Mouse (Mus musculus): ENCODE results near the gene Sub1. TPM values are rescaled to one million over a fixed set of nuclear protein-coding genes. Genes with fewer than 3 reads are reported as not detected.

Sub1 gene
- polyA plus RNA-seq, 2 experiments, result 104 to 301 TPM

- H3K9ac ChIP-seq (replicated peaks), result no peak overlapping the region
- no peak overlapping the region for H3K27ac ChIP-seq
- ATAC-seq (ENCODE audit: insufficient read depth) (no peak), DNase-seq (ENCODE audit: low read depth in 3 of 3, low spot score in 3 of 3) (no peak)
- WGBS (ENCODE audit: insufficient replicate concordance), result 40% methylated on average over 5 of the region's 5 CpGs
- H3K9me3 ChIP-seq (ENCODE audit: control insufficient read depth, low read length), result no peaks in the 10 kb centered on the region
- H3K36me3 ChIP-seq (replicated peaks; ENCODE audit: control insufficient read depth, insufficient read depth, low read depth), result no peaks in the 10 kb centered on the region
- peaks cover 3% of the 10 kb centered on the region; the same call in 1 of the 2 replicates for H3K27me3 ChIP-seq (ENCODE audit: control insufficient read depth, insufficient read depth, low read length)
- no peak overlapping the region for H3K4me2 ChIP-seq (ENCODE audit: low read depth)
- TF ChIP-seq EP300 (IDR thresholded peaks at IDR 0.05; ENCODE audit: low read depth) (no peak), CTCF (IDR thresholded peaks at IDR 0.05; ENCODE audit: low read depth) (no peak)
- H3K4me1 ChIP-seq (replicated peaks; ENCODE audit: control insufficient read depth in 2 of 2, insufficient read depth in 2 of 2, low read length in 1 of 2), result peaks cover 0 to 2% of the 10 kb centered on the region in 2 experiments; a peak in 2 of 4 replicates
- H3K4me3 ChIP-seq (ENCODE audit: insufficient read depth in 1 of 2, low read depth in 2 of 2, low read length in 2 of 2), result no peak overlapping the region
Observed at GRCm38 (mm10) chr15:12008894-12009293, 12.1 kb upstream of the Sub1 start.

DNA sequence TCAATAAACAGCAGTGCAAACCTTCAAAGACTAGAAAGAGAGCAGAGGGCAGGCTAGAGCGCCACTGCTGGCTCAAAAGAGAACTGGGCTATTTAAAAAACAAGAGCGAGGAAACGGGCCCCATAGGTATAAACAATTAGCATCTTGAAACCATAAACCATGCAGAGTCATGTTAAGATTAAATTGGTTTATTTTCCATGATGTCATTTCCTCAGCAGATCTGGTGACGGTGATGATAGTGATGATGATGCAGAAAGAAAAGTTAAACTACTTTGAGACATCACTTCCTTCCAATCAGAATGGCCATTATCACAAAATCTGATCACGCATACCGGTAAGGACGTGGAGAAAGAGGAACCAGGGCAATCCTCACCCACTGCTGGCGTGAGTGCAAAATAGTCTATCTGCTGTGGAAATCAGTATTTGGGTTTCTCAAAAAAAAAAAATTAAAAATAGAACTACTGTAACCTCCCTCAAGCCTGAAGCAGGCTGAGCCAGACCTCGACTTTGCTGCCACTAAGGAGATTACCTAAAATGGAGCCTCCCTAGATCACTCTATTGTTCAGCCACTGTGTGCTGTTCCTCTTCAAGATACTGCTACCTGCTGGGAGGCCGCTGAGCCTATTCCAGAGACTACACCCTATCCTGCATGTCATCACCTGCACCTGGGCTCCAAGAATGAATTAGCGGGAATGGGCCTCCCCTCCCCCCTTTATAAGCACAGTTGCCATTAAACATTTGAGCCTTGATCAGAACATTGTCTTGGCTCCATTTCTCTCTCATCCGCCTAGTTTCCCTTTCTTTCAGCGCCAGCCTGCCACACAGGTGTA, 11.4 kb upstream of the Sub1 start:
- H3K27ac ChIP-seq, result no peak overlapping the region
- H3K27me3 ChIP-seq (ENCODE audit: control insufficient read depth, insufficient read depth, low read length), result peaks cover 3% of the 10 kb centered on the region; the same call in 1 of the 2 replicates
- ATAC-seq (ENCODE audit: insufficient read depth), result no peak
- no peak for DNase-seq (ENCODE audit: low read depth in 3 of 3, low spot score in 3 of 3)
- no peak overlapping the region for H3K4me2 ChIP-seq (ENCODE audit: low read depth)
- H3K9me3 ChIP-seq (ENCODE audit: control insufficient read depth, low read length), result no peaks in the 10 kb centered on the region
- H3K9ac ChIP-seq (replicated peaks), result no peak overlapping the region
- no peak for TF ChIP-seq EP300 (IDR thresholded peaks at IDR 0.05; ENCODE audit: low read depth)
- TF ChIP-seq CTCF (IDR thresholded peaks at IDR 0.05; ENCODE audit: low read depth), result no peak
- peaks cover 0 to 2% of the 10 kb centered on the region in 2 experiments; a peak in 2 of 4 replicates for H3K4me1 ChIP-seq (replicated peaks; ENCODE audit: control insufficient read depth in 2 of 2, insufficient read depth in 2 of 2, low read length in 1 of 2)
- 30% methylated on average over 13 of the region's 13 CpGs for WGBS (ENCODE audit: insufficient replicate concordance)
- H3K36me3 ChIP-seq (replicated peaks; ENCODE audit: control insufficient read depth, insufficient read depth, low read depth), result no peaks in the 10 kb centered on the region
- H3K4me3 ChIP-seq (ENCODE audit: insufficient read depth in 1 of 2, low read depth in 2 of 2, low read length in 2 of 2), result no peak overlapping the region

- Histone ChIP-seq H3K4me2 (ENCODE audit: low read depth) (no peak overlapping the region), H3K4me3 (ENCODE audit: insufficient read depth in 1 of 2, low read depth in 2 of 2, low read length in 2 of 2) (no peak overlapping the region), H3K27ac (no peak overlapping the region), H3K9ac (replicated peaks) (no peak overlapping the region), H3K27me3 (ENCODE audit: control insufficient read depth, insufficient read depth, low read length) (peaks cover 3% of the 10 kb centered on the region; the same call in 1 of the 2 replicates), H3K9me3 (ENCODE audit: control insufficient read depth, low read length) (no peaks in the 10 kb centered on the region), H3K36me3 (replicated peaks; ENCODE audit: control insufficient read depth, insufficient read depth, low read depth) (no peaks in the 10 kb centered on the region), H3K4me1 (replicated peaks; ENCODE audit: control insufficient read depth in 2 of 2, insufficient read depth in 2 of 2, low read length in 1 of 2) (peaks cover 0 to 2% of the 10 kb centered on the region in 2 experiments; a peak in 2 of 4 replicates)
- WGBS (ENCODE audit: insufficient replicate concordance), result 62% methylated on average over 7 of the region's 7 CpGs
- DNase-seq (ENCODE audit: low read depth in 3 of 3, low spot score in 3 of 3) (no peak), ATAC-seq (ENCODE audit: insufficient read depth) (no peak)
- TF ChIP-seq CTCF (IDR thresholded peaks at IDR 0.05; ENCODE audit: low read depth) (no peak), EP300 (IDR thresholded peaks at IDR 0.05; ENCODE audit: low read depth) (no peak)
Observed at GRCm38 (mm10) chr15:12007421-12007820, 10.6 kb upstream of the Sub1 start.

GRCm38 (mm10) chr15:12006169-12006568, 9.4 kb upstream of the Sub1 start:
- ATAC-seq (ENCODE audit: insufficient read depth) (no peak), DNase-seq (ENCODE audit: low read depth in 3 of 3, low spot score in 3 of 3) (no peak)
- peaks cover 0 to 2% of the 10 kb centered on the region in 2 experiments; a peak in 2 of 4 replicates for H3K4me1 ChIP-seq (replicated peaks; ENCODE audit: control insufficient read depth in 2 of 2, insufficient read depth in 2 of 2, low read length in 1 of 2)
- H3K27ac ChIP-seq, result no peak overlapping the region
- no peak overlapping the region for H3K4me2 ChIP-seq (ENCODE audit: low read depth)
- no peak overlapping the region for H3K9ac ChIP-seq (replicated peaks)
- H3K9me3 ChIP-seq (ENCODE audit: control insufficient read depth, low read length), result no peaks in the 10 kb centered on the region
- WGBS (ENCODE audit: insufficient replicate concordance), result 77% methylated on average over 6 of the region's 6 CpGs
- no peak for TF ChIP-seq CTCF (IDR thresholded peaks at IDR 0.05; ENCODE audit: low read depth)
- H3K36me3 ChIP-seq (replicated peaks; ENCODE audit: control insufficient read depth, insufficient read depth, low read depth), result no peaks in the 10 kb centered on the region
- H3K4me3 ChIP-seq (ENCODE audit: insufficient read depth in 1 of 2, low read depth in 2 of 2, low read length in 2 of 2), result no peak overlapping the region
- H3K27me3 ChIP-seq (ENCODE audit: control insufficient read depth, insufficient read depth, low read length), result peaks cover 3% of the 10 kb centered on the region; the same call in 1 of the 2 replicates

- Histone ChIP-seq H3K4me2 (ENCODE audit: low read depth) (peak overlapping the region; percentile 67), H3K27me3 (ENCODE audit: control insufficient read depth, insufficient read depth, low read length) (no peaks in the 10 kb centered on the region), H3K27ac (peak overlapping the region; percentile 55), H3K9me3 (ENCODE audit: control insufficient read depth, low read length) (no peaks in the 10 kb centered on the region), H3K36me3 (replicated peaks; ENCODE audit: control insufficient read depth, insufficient read depth, low read depth) (peaks cover 11% of the 10 kb centered on the region), H3K9ac (replicated peaks) (peak overlapping the region; percentile 99), H3K4me1 (replicated peaks; ENCODE audit: control insufficient read depth in 2 of 2, insufficient read depth in 2 of 2, low read length in 1 of 2) (peaks cover 0 to 8% of the 10 kb centered on the region in 2 experiments; a peak in 3 of 4 replicates), H3K4me3 (ENCODE audit: insufficient read depth in 1 of 2, low read depth in 2 of 2, low read length in 2 of 2) (peak overlapping the region; percentile 72 to 99)
- ATAC-seq (ENCODE audit: insufficient read depth) (peak; percentile 96), DNase-seq (ENCODE audit: low read depth in 3 of 3, low spot score in 3 of 3) (peak; percentile 82 to 84 (median 83))
- 1% methylated on average over 32 of the region's 33 CpGs for WGBS (ENCODE audit: insufficient replicate concordance)
- TF ChIP-seq CTCF (IDR thresholded peaks at IDR 0.05; ENCODE audit: low read depth), result no peak
- TF ChIP-seq EP300 (IDR thresholded peaks at IDR 0.05; ENCODE audit: low read depth), result no peak
Observed at GRCm38 (mm10) chr15:11995815-11996201, 975 bp downstream of the Sub1 start.
